Comparison of ENCODE assay signal across 26 mouse cellular contexts in the genomic region with DNA sequence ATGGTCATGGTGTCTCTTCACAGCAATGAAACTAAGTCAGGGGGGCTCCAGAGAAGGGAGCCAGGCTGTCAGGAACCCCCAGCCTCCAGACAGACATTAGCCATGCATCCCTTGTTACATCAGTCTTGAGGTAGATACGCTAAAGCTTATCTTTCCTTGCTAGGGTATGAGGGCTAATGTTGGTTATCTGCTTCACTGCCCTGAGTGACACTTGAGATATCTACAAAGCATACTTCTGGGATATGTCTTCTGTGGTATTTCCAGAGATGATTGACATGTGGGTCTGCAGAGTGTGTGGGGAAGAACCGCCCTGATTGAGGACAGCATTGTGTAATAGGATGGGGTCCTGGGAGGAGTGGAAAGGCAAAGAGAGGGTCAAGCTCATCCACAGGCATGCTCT. TPM values are rescaled to one million over a fixed set of nuclear protein-coding genes. Genes with fewer than 3 reads are reported as not detected.
DNase-seq lines count a peak whose midpoint lies in the region; ATAC-seq and TF ChIP-seq lines count a peak whose summit lies in the region.
"Had no signal": no experiment of that assay in that cellular context is flagged by ENCODE, and none has a peak within 500 bp of the region (broad histone marks: within the 10 kb centered on the region; RNA-seq: fewer than 3 reads in every experiment).

No protein-coding gene starts in this region.

- ATAC-seq in liver, embryonic 12.5 days: no peak
- peak; percentile 36 for ATAC-seq in G1E (ENCODE audit: extremely low read depth, insufficient number of reproducible peaks, low FRiP score, poor library complexity, severe bottlenecking)
- ATAC-seq: activated CD4-positive, CD25-positive, alpha-beta regulatory T cell, adult 4 months; forebrain, embryonic 14.5 days; forebrain, postnatal 0 days had no signal

- TF ChIP-seq CTCF in G1E (IDR thresholded peaks at IDR 0.05; ENCODE audit: low read depth, low read length): no peak
- no peak for TF ChIP-seq CTCF in bone marrow macrophage, adult 2 months (IDR thresholded peaks at IDR 0.05; ENCODE audit: low read depth, low read length)

- 27% methylated on average over 2 of the region's 2 CpGs for WGBS in liver, embryonic 12.5 days (ENCODE audit: insufficient replicate concordance)

- no peaks in the 10 kb centered on the region for H3K27me3 ChIP-seq in liver, embryonic 12.5 days (replicated peaks)
- H3K27me3 ChIP-seq in G1E (ENCODE audit: insufficient read depth, low read length): no peaks in the 10 kb centered on the region
- H3K27me3 ChIP-seq: CH12.LX; embryonic facial prominence, embryonic 15.5 days; hindbrain, embryonic 15.5 days had no signal

- no peak overlapping the region for H3K4me2 ChIP-seq in liver, embryonic 12.5 days
- H3K4me2 ChIP-seq: embryonic facial prominence, embryonic 12.5 days; embryonic facial prominence, embryonic 15.5 days; heart, embryonic 13.5 days; hindbrain, embryonic 15.5 days had no signal

- H3K27ac ChIP-seq in liver, embryonic 12.5 days: peak overlapping the region; percentile 49
- 0 out of 2 replicates have a peak overlapping the region, but pooled peaks have one; percentile 8 for H3K27ac ChIP-seq in bone marrow macrophage, adult 2 months (ENCODE audit: insufficient read depth, low read depth, low read length)
- H3K27ac ChIP-seq: embryonic facial prominence, embryonic 12.5 days; embryonic facial prominence, embryonic 15.5 days; gastrocnemius, adult 2 months; heart, embryonic 10.5 days; heart, embryonic 13.5 days; hindbrain, embryonic 15.5 days had no signal

- no peaks in the 10 kb centered on the region for H3K9me3 ChIP-seq in liver, embryonic 12.5 days (replicated peaks)
- H3K9me3 ChIP-seq in G1E (replicated peaks): peaks cover 3% of the 10 kb centered on the region
- H3K9me3 ChIP-seq: embryonic facial prominence, embryonic 12.5 days; embryonic facial prominence, embryonic 15.5 days; heart, embryonic 10.5 days; heart, embryonic 13.5 days; hindbrain, embryonic 15.5 days had no signal

- DNase-seq in liver (no peak), G1E (ENCODE audit: low spot score) (no peak)
- no peak for DNase-seq in cerebellum, postnatal 10 days
- DNase-seq in retina, embryonic 14.5 days (ENCODE audit: low spot score): no peak
- DNase-seq: adrenal gland, adult 8-10 months; adrenal gland, postnatal 25 days; B cell, adult 2 months; cerebellum, adult 18-20 months; cerebellum, adult 9-10 months; cerebellum, postnatal 25 days; forebrain, postnatal 0 days; gastrocnemius, adult 2 months; gastrocnemius, postnatal 14 days; heart, adult 18-20 months; heart, postnatal 14 days; heart, postnatal 4 days had no signal

- no peak overlapping the region for H3K4me3 ChIP-seq in liver, embryonic 12.5 days
- H3K4me3 ChIP-seq in G1E (ENCODE audit: low read depth, low read length): no peak overlapping the region
- H3K4me3 ChIP-seq in bone marrow macrophage, adult 2 months (ENCODE audit: insufficient read depth, low read length): no peak overlapping the region
- H3K4me3 ChIP-seq: embryonic facial prominence, embryonic 12.5 days; embryonic facial prominence, embryonic 15.5 days; gastrocnemius, adult 2 months; heart, embryonic 10.5 days; heart, embryonic 13.5 days; hindbrain, embryonic 15.5 days had no signal

- H3K9ac ChIP-seq in liver, embryonic 12.5 days: no peak overlapping the region
- H3K9ac ChIP-seq: embryonic facial prominence, embryonic 12.5 days; embryonic facial prominence, embryonic 15.5 days; forebrain, postnatal 0 days; heart, embryonic 13.5 days; hindbrain, embryonic 15.5 days had no signal

- H3K36me3 ChIP-seq in liver, embryonic 12.5 days: no peaks in the 10 kb centered on the region
- H3K36me3 ChIP-seq in G1E (replicated peaks): peaks cover 2% of the 10 kb centered on the region
- H3K36me3 ChIP-seq: embryonic facial prominence, embryonic 12.5 days; embryonic facial prominence, embryonic 15.5 days; heart, embryonic 10.5 days; heart, embryonic 13.5 days; hindbrain, embryonic 15.5 days had no signal

- H3K4me1 ChIP-seq in liver, embryonic 12.5 days: peaks cover 84% of the 10 kb centered on the region
- H3K4me1 ChIP-seq in G1E (ENCODE audit: insufficient read depth, low read depth, low read length): peaks cover 81% of the 10 kb centered on the region
- H3K4me1 ChIP-seq in bone marrow macrophage, adult 2 months (ENCODE audit: control insufficient read depth, insufficient read depth, low read length): peaks cover 51% of the 10 kb centered on the region

- no peak for TF ChIP-seq POLR2A in bone marrow macrophage, adult 2 months (IDR thresholded peaks at IDR 0.05; ENCODE audit: borderline replicate concordance, low read depth, low read length)

RNA-seq across cellular contexts. Expression of gene Psen2, which starts 3.5 kb away (rescaled TPM):
- polyA plus RNA-seq in liver, embryonic 12.5 days (2016; fragmentation: Nextera tagmentation; extraction: Ambion mirVana): 20.9 and 21.3 TPM in 2 replicates
- total RNA-seq in G1E (2014; fragmentation: Nextera tagmentation) (19.4 and 24.1 TPM in 2 replicates), G1E (2017) (126 and 146 TPM in 2 replicates)
- 15.8 and 20.2 TPM in 2 replicates for polyA plus RNA-seq in G1E (2012)
- 70.9 and 82.6 TPM in 2 replicates for polyA plus RNA-seq in bone marrow macrophage, adult 2 months (2012; ENCODE audit: insufficient read depth, insufficient read length, missing spikeins)
